Mouse (Mus musculus) adrenal gland, adult (tissue): ENCODE measurements around the gene Socs3.

ENCODE experiments used
- DNase-seq, 2 experiments: peaks; one replicate each; pipeline ENCODE4 v3.0.0; 2022 to 2023; ENCODE audit warnings: low spot score in 1 of 2; ENCODE audit not compliant: inconsistent age in 2 of 2

Socs3 gene

DNA sequence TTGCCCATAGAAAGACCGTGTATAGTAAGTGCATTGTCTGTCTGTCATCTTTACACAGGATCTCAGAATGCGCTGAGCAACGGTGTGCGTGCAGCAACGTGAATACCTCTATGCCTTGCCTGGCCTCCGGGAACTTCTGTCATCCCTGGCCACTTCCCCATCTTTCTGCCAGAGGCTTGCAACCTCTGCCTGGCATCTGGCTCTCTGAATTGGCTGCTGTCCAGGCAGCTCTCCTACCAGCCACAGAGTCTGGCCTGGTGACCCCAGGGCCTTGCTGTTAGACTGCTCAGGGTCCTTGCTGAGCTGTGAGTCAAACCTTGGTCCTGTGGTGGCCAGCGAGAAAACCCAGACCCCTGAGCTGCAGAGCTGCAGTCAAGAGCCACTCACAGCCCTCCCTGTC lies 11.7 kb downstream of the Socs3 start:
- DNase-seq = peak; percentile 70 to 92

DNA sequence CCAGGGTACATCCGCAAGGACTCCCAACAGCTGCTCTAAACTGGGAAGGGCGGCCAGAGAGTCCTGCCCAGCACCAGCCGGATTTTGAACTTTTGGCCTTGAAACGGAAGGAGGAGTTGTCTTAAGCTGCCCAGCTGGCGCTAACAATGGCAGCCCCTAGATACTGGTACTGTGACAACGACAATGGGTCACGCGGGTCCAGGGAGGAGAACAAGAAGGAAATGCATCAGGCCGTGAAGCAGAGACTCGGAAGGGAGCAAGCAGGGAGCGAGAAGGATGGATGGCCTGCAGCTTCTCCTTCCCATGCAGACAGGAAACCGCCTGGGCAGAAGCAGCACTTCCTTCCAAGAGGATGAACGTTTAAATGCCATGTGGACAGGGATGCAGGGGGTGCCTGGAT lies 14.2 kb downstream of the Socs3 start:
- peak; percentile 54 to 68 for DNase-seq

DNA sequence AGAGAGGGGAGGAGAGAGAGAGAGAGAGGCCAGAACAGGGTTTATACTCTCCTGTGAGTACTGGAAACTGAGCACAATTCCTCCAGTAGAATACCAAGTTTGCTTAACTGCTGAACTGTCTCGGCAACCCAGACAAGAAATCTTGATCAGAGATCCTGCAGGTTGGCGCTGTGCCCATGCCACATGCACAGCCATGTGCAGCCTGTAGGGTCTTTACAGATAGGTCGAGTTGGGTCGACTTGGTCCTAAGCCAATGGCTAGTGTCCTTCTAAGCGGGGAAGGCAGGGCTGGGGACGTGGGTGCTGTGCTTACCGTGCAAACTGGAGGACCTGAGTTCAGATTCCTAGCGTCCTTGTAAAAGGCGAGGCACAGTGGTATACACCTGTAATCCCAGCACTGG lies 15.0 kb downstream of the Socs3 start:
- DNase-seq = peak in 1 of 2 experiments; percentile 52

DNA sequence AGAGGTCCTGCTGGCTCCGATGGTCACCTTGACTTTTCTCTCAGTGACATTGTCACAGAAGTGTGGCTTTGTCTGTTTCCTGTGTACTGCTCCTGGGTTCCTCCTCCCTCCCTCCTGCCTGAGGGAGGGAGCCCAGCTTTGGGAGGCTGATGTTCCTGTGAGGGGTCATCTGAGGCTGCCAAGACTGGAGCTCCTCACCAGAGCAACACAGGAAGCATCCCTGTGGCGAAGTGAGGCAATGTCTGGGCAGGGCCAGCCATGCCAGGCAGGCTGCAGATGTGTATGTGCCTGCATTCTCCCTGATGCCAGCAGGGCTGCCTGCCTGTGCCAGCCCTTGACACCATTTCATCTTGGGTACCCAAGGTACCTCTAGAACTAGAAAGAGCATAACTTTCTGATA lies 15.8 kb downstream of the Socs3 start:
- DNase-seq = peak; percentile 46 to 70

DNA sequence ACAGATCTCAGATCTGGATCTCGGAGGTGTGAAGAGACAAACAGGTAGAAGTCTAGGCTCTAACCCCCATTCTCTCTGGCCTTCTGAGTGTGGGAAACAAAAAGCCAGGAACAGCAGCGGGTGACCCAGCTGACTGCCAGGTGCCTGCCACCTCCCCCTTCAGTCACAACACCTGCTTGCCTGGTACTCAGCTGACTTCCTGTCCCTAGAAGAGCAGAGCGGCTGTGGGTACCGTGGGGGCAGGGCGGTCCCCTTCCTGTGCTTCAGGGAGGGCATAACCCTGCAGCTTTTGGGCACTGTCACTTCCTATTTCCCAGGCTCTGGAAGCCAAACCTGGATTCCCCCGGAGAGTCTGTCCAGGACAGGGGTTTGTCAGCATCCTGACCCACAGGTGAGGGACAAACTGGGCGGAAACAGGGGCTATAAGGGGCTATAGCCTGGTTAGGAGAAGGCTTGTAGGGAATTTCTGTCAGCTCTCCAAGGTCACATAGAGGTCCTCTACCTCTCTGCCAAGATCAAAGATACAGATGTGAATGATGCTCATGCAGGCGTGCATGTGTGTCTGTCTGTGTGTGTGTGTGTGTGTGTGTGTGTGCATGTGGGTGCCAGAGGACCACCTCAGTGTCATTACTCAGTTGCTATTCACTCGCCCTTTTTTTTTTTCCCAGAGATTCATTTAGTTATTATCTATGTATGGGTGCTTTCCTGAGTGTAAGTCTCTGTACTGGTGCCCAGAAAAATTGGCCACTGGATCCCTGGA lies 17.5 kb downstream of the Socs3 start:
- peak; percentile 4 to 47 for DNase-seq

- DNase-seq = no peak
Measured at GRCm38 (mm10) chr11:117951391-117951790, 18.5 kb downstream of the Socs3 start.

DNA sequence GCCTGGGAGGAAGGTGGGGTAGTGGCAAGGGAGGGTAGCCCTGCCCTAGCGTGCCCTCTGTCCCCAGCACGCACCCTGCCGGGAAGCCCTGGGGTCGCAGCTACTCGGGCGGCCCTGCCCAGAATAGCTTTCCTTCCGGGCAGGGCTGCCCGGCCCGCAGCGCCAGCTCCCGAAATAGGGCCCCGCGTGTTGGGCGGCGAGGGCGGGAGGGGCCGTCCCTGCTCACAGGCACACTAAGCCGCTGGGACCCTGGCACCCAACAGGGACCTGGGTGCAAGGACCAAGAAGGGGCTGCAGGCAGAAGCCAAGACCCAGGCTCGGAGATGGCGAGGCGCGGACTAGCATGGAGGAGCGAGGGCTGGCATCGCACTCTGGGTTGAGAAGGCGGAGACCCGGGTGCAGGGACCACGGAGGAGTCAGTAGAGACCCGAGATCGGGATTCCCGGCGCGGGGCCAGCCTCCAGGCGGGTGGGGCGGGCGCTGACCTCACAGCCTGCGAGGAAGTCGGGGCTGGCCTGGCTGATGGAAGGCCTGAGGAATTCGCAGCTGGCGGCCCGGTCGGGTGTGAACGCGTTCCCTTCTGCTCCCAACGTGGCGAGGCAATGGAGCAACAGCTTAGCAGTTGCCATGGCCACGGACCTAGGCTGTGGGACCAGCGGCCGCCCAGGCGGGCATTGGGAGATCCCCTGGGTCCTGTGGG lies 20.3 kb downstream of the Socs3 start:
- peak; percentile 67 to 83 for DNase-seq

DNA sequence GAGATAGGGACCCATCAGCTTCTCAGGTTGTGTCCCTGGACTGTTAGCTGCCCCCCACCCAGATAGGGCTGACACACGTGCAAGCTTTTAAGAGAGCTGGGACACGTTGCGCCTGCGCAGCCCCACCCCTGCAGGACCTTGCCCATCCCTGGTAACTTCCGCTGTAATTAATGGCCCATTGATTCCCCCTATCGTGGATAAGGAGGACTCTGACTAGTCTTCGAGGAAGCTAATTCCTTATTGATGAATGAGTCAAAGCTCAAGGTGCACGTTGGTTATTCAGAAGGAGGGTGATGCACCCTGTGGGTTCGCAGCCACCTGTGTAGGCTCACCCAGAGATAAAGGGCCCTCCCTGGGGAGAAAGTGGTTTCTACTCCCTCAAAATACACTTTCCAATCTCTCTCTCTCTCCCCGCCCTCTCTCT lies 22.8 kb downstream of the Socs3 start:
- peak in 1 of 2 experiments; percentile 42 for DNase-seq

GRCm38 (mm10) chr11:117946195-117946979 lies 23.5 kb downstream of the Socs3 start:
- DNase-seq = peak in 1 of 2 experiments; percentile 59

- DNase-seq = no peak
Measured at GRCm38 (mm10) chr11:117941848-117942247, 28.0 kb downstream of the Socs3 start.

DNA sequence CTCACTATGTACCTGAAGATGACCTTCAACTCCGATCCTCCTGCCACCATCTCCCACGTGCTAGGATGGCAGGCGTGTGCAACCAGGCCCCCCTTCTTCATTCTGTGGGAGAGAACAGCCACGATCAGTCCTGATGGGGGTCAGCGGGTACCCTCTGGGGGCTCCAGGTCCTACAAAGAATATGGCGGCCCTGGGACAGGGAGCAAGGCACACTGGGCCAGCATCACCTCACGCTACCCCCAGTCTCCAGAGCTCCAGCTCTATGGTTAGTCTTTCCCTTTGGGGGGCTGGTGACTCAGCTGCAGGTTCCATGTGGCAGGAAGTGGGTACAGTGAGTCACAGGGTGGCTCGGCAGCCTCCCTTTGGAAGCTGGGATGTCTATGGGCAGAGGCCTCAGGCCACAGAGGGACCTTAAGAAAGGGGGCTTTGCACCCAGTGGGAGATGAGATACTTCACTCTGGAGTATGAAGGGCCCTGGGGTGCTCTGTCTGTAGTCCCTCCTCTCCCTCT lies 28.5 kb downstream of the Socs3 start:
- no peak for DNase-seq

DNA sequence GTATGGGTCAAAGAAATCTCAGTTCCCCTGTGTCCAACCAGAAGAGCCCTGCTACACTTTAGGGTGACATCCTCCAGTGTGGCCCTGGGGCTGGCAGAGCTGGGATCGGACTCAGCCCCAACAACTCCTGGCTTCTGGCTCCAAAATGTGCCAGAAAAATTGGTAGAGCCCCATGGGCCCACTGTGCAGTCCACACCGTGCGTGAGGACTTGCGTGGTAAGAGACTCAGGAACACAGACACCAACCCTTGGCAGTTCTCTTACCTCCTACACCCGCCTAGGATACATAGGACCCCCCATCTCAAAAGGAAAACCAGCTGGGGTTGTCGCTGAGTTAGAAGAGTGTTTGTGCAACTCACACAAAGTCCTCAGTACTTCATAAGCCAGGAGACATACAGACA lies 29.0 kb downstream of the Socs3 start:
- no peak for DNase-seq

GRCm38 (mm10) chr11:117939741-117940285 lies 30.0 kb downstream of the Socs3 start:
- DNase-seq = peak in 1 of 2 experiments; percentile 76

- DNase-seq = no peak
Measured at GRCm38 (mm10) chr11:117939004-117939730, 30.7 kb downstream of the Socs3 start.

DNA sequence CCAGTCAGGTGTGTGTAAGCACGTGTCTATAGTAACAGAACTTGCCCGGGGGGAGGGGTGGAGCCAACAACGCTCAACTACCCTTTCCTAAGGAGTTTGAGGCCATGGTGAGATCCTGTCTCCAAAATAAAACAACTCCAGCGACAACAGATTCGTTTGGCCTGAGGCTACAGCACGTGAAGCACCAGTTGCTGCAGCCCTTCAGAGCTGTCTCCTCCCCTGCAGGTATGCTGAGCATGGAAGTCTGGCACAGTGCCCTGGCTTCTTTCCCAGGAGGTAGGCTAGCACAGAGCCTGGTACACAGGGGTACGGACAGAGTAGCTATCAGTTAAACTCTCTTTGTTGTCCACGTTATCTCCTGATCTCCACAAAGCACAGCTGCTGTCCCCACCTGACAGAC lies 33.6 kb downstream of the Socs3 start:
- peak in 1 of 2 experiments; percentile 72 for DNase-seq

DNA sequence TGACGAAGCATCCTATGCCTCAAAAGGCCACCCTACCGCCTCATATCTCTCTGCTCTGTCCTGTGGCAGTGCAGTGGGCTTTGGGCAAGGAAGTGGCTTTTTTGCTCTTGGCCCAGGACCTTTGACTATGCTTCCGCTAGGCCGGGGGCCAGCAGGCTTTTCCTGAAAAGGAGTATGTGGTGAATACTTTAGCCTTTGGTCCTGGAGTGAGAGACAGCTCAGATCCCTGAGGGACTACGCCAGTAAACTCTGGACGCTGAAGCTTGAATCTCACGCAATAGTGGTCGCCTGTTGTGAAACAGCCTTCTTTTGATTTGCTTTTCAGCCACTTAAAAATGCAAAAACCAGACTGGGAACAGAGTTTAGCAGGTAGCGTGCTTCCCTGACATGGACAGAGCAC lies 34.2 kb downstream of the Socs3 start:
- DNase-seq = peak in 1 of 2 experiments; percentile 71

DNA sequence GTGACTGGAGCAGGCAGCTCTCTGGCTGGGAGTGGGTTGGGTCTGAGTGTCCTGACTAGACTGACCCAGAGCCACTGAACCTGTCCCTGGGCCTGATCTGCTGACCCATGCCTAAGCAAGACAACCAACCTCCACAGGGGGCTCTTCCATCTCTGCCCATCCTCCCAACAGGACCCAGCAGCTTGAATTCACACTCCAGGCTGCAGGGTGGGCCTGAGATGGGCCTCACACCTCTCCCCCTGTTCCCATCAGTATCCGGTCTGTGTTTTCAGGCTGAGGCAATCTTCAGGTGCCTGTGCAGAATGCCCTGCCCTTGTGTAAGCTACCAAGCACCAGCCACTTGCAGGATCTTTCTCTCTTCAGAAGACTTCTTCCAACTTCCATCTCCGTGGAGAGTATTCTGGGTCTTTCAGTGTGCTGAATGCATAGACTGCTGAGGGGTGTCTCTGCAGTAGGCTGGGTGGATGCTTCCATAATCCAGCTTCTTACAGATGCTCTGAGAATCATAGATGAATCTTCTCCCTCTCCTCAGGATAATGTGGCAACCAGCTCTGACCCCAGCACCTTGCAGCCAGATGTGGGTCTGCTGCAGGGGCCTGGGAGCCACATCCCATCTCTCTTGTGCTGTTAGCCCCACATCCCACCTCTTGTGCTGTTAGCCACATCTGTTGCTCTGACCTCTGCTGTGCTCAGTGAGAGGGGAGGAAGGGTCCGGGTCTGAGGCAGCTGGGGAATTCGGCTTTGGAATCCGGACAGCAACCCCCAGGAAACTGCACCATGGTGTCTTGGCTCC lies 35.1 kb downstream of the Socs3 start:
- DNase-seq = peak in 1 of 2 experiments; percentile 27

DNA sequence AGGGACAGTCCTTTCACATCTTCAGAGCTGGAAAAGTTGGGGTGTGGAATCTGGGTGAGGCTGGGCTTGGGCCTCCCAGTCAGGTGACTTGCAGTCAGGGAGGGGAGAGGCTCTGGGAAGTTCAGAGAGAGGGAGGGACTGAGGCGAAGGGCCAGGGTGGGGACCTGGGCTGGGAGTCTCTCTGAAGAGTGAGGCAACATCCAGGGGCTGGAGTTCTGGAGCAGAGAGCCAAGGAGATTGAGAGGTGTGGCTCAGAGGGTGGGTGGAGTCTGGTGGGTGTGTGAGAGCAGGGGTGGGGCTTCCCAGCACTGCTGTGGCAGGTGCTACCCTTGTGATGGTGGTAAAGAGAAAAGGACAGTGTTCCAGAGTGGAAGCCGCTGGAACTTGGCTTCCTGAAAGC lies 35.7 kb downstream of the Socs3 start:
- DNase-seq = peak in 1 of 2 experiments; percentile 53

DNA sequence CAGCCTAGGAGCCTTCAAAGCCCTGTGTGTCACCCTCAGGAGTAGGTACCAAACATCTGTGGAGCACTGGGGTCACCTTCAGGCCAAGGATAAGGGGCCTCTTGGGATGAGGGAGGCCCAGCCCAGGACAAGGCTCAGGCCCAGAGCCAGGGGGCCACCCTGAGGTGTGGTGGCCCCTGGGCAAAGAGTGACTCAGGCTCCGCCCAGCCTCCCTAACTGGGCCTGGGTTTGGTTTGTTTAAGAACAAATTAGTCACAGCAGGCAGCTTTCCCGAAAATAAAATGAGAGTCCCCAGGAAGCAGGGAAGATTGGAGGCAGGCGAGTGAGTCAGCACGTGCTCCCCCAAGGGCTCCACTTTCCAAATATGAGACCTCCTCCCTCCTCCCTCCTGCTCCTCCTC lies 37.7 kb downstream of the Socs3 start:
- DNase-seq = peak in 1 of 2 experiments; percentile 59

- no peak for DNase-seq
Measured at GRCm38 (mm10) chr11:117931576-117931975, 38.3 kb downstream of the Socs3 start.
